Mouse (Mus musculus): Measurements from ENCODE around the gene Lrrc1. TPM values are rescaled to one million over a fixed set of nuclear protein-coding genes. Genes with fewer than 3 reads are reported as not detected.

The Lrrc1 gene
- polyA plus RNA-seq, 1 experiment from 2014 or later = 8.7 TPM

GRCm38 (mm10) chr9:77382514-77382913, 162.2 kb downstream of the Lrrc1 start:
- Histone ChIP-seq H3K4me3 (no peak overlapping the region), H3K27me3 (no peaks in the 10 kb centered on the region), H3K9me3 (replicated peaks) (no peaks in the 10 kb centered on the region), H3K27ac (no peak overlapping the region), H3K36me3 (no peaks in the 10 kb centered on the region), H3K9ac (no peak overlapping the region), H3K4me2 (replicated peaks) (no peak overlapping the region), H3K4me1 (no peaks in the 10 kb centered on the region; the same call in 1 of the 2 replicates)
- 44% methylated on average over 3 of the region's 3 CpGs for WGBS
- no peak for ATAC-seq (ENCODE audit: low FRiP score)

DNA sequence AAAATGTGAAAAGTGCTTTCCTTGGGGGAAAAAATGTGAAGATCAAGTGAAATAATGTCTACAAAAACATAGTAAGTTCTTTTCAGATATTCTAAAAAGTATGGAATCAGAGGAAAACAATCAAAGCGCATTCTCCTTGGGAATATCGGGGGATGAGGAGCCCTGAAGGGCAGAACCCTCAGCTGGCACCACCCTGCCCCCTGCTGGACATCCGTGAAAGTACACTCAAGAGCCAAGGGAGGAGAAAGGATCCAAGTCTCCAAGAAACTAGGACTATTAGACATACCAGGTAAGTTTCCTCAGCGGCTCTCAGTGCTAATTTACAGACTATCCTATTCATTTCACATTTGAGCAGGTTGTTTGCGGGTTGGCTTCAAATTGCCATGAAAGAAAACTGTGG, 163.1 kb downstream of the Lrrc1 start:
- no peak for ATAC-seq (ENCODE audit: low FRiP score)
- Histone ChIP-seq H3K4me1 (no peaks in the 10 kb centered on the region; the same call in 1 of the 2 replicates), H3K4me2 (replicated peaks) (no peak overlapping the region), H3K36me3 (no peaks in the 10 kb centered on the region), H3K27me3 (no peaks in the 10 kb centered on the region), H3K4me3 (no peak overlapping the region), H3K9ac (no peak overlapping the region), H3K9me3 (replicated peaks) (no peaks in the 10 kb centered on the region), H3K27ac (no peak overlapping the region)
- 20% methylated on average over 5 of the region's 5 CpGs for WGBS

Small RNA genes lying within 50 kb of the gene (microRNA-seq; reads per million reads assigned to microRNA genes)
- gene Gm25250 = not detected

Other genes with a start within 250 kb of the Lrrc1 start
- 0.26 and 1.3 TPM in 2 replicates for gene Mlip, start 191.9 kb downstream of the Lrrc1 start, polyA plus RNA-seq (2016; fragmentation: Nextera tagmentation; extraction: Ambion mirVana)
- gene Klhl31, start 91.6 kb upstream of the Lrrc1 start, polyA plus RNA-seq (2016; fragmentation: Nextera tagmentation; extraction: Ambion mirVana) = 0.94 and 2.5 TPM in 2 replicates
- 22.2 and 24.6 TPM in 2 replicates for gene Gclc, start 209.7 kb upstream of the Lrrc1 start, polyA plus RNA-seq (2016; fragmentation: Nextera tagmentation; extraction: Ambion mirVana)